21 mouse cellular contexts compared by ENCODE assay signal in the genomic region with DNA sequence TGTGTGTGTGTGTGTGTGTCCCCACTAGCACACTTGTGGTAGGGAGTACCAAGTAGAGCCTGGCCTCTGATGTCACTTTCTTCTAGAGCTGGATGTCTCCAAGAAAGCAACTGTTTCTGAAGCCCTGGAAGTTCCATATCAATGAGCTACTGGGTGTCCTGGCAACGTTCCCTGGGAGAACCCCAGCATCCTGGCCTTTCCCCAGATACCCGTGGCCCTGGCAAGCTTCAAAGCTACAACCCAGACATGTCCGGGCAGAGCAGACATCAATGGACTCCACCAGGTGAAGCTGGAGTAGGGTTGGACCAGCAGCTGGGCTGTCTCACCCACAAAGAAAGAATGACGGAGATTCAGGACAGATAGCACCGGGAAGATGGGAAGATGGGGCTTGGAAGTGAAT.
"Had no signal": no experiment of that assay in that cellular context is flagged by ENCODE, and none has a peak within 500 bp of the region (broad histone marks: within the 10 kb centered on the region; RNA-seq: fewer than 3 reads in every experiment).

No protein-coding gene starts in this region.

- DNase-seq: heart, postnatal 10 days; heart, postnatal 14 days; heart, postnatal 36 days; heart, postnatal 4 days; kidney, adult 11 months; kidney, adult 18-20 months; kidney, adult 2 months; kidney, adult 8-10 months; kidney, adult 9 months; kidney, postnatal 10 days; kidney, postnatal 14 days; kidney, postnatal 36 days; kidney, postnatal 4 days; layer of hippocampus, adult 9-11 months; layer of hippocampus, postnatal 36 days had no signal

- ATAC-seq: hindbrain, embryonic 16.5 days; hindbrain, postnatal 0 days; inflammation-experienced regulatory T-cells, adult 6 months; intestine, embryonic 15.5 days; intestine, embryonic 16.5 days; intestine, postnatal 0 days had no signal
